Mouse (Mus musculus): Measurements from ENCODE around the gene Ccin. TPM values are rescaled to one million over a fixed set of nuclear protein-coding genes. Genes with fewer than 3 reads are reported as not detected.
A peak's percentile ranks its signal among the peaks of the same experiment; 100 is the strongest.

Gene Ccin
- polyA plus RNA-seq (2015; fragmentation: Nextera tagmentation; extraction: Ambion mirVana), result not detected in 2 replicates

DNA sequence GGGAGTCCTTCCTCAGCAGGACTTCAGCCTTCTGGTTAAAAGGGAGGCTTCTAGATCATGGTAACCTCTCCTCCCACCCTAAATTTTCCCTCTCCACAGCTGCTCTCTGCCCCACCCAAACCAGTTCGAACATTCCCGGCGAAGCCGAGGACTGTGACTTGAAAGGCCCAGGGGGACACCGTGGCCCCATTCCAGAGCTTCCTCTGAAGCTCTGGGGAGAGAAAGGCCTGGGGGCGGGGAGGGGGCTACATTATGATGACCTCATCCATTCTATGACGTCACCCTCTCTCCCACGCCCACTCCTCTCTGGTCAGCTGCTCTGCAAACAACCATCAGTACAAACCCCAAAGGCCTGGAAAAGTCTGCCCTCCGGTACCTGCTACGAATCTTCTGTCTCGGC lies at the start of gene Ccin:
TSS of gene Ccin (plus strand) at position 303 of the 400 bp plus-strand sequence.
- peaks cover 4% of the 10 kb centered on the region; the same call in 1 of the 2 replicates for H3K36me3 ChIP-seq
- peak within 1 kb of the TSS; percentile 62 for H3K27ac ChIP-seq
- DNase-seq (no peak), ATAC-seq (ENCODE audit: low read depth) (no peak)
- H3K4me3 ChIP-seq (replicated peaks), result peak within 1 kb of the TSS; percentile 43
- WGBS (ENCODE audit: insufficient replicate concordance), result 79% methylated on average over 11 of the region's 11 CpGs
- peaks cover 31% of the 10 kb centered on the region for H3K4me1 ChIP-seq (replicated peaks)
- no peaks in the 10 kb centered on the region for H3K27me3 ChIP-seq
- peak within 1 kb of the TSS; percentile 71 for H3K9ac ChIP-seq
- H3K4me2 ChIP-seq, result peak within 1 kb of the TSS; percentile 69
- H3K9me3 ChIP-seq (replicated peaks), result no peaks in the 10 kb centered on the region

DNA sequence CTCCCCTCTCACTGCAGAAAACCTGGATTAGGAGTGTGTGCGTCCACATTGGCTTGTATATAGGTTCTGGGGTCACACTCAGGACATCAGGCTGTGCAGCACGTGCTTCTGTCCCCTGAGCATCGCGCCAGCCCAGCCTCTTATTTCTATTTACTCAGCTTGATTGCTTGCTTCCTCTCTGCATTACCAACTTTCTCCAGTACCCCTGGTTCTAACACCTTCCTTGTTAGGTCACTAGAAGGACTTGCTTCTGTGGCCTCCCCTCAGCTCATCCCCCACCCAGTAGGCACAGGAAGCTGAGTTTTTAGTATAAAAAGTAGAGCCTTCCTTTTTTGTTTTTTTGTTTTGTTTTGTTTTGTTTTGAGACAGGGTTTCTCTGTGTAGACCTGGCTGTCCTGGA lies 47.1 kb upstream of the Ccin start:
- H3K4me3 ChIP-seq (replicated peaks), result no peak overlapping the region
- H3K27ac ChIP-seq, result no peak overlapping the region
- ATAC-seq (ENCODE audit: low read depth), result no peak
- H3K36me3 ChIP-seq, result no peaks in the 10 kb centered on the region
- no peaks in the 10 kb centered on the region for H3K27me3 ChIP-seq
- no peak for DNase-seq
- H3K4me2 ChIP-seq, result no peak overlapping the region
- H3K9me3 ChIP-seq (replicated peaks), result no peaks in the 10 kb centered on the region
- peaks cover 16% of the 10 kb centered on the region for H3K4me1 ChIP-seq (replicated peaks)
- no peak overlapping the region for H3K9ac ChIP-seq
- 76% methylated on average over 4 of the region's 4 CpGs for WGBS (ENCODE audit: insufficient replicate concordance)

DNA sequence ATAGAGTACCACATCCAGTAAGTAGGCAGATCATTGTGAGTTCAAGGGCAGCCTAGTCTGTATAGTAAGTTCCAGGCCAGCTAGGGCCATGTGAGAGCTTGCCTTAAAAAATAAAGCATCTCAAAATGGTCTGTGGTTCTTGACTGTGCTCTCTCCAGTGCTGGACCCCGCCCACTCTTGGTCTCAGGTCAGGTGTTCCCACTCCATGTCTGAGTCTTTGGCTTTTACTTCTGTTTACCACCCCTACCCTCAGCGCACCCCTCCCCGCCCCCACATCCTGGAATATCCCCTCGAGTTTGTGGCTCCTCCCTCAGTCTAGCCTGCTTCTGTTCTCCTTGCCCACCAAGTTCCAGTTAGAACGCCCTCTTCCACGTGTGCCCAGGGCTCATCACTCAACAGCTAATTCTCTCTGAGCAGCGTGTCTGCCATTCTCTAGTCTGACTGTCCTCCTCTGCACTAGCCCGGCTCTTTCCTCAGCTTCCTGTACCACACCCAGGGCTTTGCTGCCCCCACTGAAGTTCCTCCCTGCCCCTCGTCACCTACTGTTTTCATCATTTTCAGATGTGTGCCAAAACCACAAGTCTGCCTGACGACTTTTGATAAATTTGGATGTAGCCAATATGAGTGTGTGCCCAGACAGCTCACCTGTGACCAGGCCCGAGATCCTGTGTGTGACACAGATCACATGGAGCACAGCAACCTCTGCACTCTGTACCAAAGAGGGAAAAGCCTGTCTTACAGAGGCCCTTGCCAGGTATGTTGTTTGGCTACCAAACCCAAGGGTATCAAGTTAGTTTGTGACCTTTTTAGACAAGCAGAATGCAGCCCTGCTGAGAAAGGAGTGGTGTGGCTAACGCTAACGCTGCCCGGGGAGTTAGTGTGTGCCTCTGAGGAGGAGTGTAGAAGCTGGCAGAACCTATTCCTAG lies 46.3 kb upstream of the Ccin start:
- 37% methylated on average over 14 of the region's 14 CpGs for WGBS (ENCODE audit: insufficient replicate concordance)
- Histone ChIP-seq H3K9me3 (replicated peaks) (no peaks in the 10 kb centered on the region), H3K4me1 (replicated peaks) (peaks cover 16% of the 10 kb centered on the region), H3K9ac (no peak overlapping the region), H3K4me2 (no peak overlapping the region), H3K4me3 (replicated peaks) (no peak overlapping the region), H3K27ac (no peak overlapping the region), H3K27me3 (no peaks in the 10 kb centered on the region), H3K36me3 (no peaks in the 10 kb centered on the region)
- peak; percentile 47; the same call in 1 of the 2 replicates for ATAC-seq (ENCODE audit: low read depth)
- DNase-seq, result no peak

DNA sequence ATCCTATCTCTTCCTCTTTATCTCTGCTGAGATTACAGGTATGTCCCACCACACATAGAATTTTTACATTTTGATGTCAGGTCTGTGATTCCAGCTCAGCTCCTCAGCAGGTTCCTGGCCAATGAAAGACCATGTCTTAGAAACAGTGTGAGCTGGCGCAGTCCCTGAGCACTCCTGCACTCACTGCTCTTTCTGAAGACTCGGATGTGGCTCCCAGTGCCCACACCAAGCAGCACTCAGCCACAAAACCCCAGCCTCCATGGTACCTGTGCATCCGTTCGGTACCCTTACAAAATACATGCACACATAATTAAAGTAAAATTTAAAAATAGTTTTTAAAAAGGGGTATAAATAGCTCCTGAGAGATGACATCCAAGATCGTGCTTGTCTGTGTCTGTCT lies 42.0 kb upstream of the Ccin start:
- Histone ChIP-seq H3K27me3 (no peaks in the 10 kb centered on the region), H3K9me3 (replicated peaks) (no peaks in the 10 kb centered on the region), H3K4me1 (replicated peaks) (peaks cover 12% of the 10 kb centered on the region), H3K4me2 (no peak overlapping the region), H3K9ac (no peak overlapping the region), H3K27ac (no peak overlapping the region), H3K36me3 (no peaks in the 10 kb centered on the region), H3K4me3 (replicated peaks) (no peak overlapping the region)
- 71% methylated on average over 5 of the region's 5 CpGs for WGBS (ENCODE audit: insufficient replicate concordance)
- ATAC-seq (ENCODE audit: low read depth) (no peak), DNase-seq (no peak)

GRCm38 (mm10) chr4:43942421-43942820 lies 40.9 kb upstream of the Ccin start:
- Histone ChIP-seq H3K36me3 (no peaks in the 10 kb centered on the region), H3K9me3 (replicated peaks) (no peaks in the 10 kb centered on the region), H3K4me1 (replicated peaks) (peaks cover 2% of the 10 kb centered on the region), H3K9ac (no peak overlapping the region), H3K4me2 (no peak overlapping the region), H3K4me3 (replicated peaks) (no peak overlapping the region), H3K27me3 (no peaks in the 10 kb centered on the region), H3K27ac (no peak overlapping the region)
- WGBS (ENCODE audit: insufficient replicate concordance), result 79% methylated on average over 8 of the region's 8 CpGs
- no peak for DNase-seq
- ATAC-seq (ENCODE audit: low read depth), result no peak

DNA sequence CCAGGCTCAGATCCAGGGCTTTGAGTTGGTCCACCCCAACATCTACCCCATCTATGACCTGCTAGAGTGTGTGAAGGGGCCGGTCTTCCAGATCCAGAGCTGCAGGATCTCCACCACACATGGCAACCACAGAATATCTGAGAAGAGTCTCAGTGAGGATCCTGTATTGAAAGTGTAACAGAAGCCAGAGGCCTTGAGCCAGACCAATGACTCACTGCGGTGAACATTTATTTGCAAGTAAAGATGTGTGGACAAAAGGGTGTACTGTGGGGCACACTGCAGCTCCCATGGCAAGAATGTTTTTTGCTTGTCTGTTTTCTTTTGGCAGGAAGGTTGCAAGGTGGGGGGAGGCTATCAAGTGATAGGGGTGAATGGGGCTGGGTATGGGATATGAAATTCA lies 35.7 kb upstream of the Ccin start:
- no peak overlapping the region for H3K9ac ChIP-seq
- no peaks in the 10 kb centered on the region for H3K4me1 ChIP-seq (replicated peaks)
- no peaks in the 10 kb centered on the region for H3K9me3 ChIP-seq (replicated peaks)
- no peak overlapping the region for H3K27ac ChIP-seq
- no peaks in the 10 kb centered on the region for H3K27me3 ChIP-seq
- no peak overlapping the region for H3K4me2 ChIP-seq
- ATAC-seq (ENCODE audit: low read depth), result no peak
- H3K4me3 ChIP-seq (replicated peaks), result no peak overlapping the region
- 80% methylated on average over 2 of the region's 2 CpGs for WGBS (ENCODE audit: insufficient replicate concordance)
- H3K36me3 ChIP-seq, result no peaks in the 10 kb centered on the region
- DNase-seq, result no peak

DNA sequence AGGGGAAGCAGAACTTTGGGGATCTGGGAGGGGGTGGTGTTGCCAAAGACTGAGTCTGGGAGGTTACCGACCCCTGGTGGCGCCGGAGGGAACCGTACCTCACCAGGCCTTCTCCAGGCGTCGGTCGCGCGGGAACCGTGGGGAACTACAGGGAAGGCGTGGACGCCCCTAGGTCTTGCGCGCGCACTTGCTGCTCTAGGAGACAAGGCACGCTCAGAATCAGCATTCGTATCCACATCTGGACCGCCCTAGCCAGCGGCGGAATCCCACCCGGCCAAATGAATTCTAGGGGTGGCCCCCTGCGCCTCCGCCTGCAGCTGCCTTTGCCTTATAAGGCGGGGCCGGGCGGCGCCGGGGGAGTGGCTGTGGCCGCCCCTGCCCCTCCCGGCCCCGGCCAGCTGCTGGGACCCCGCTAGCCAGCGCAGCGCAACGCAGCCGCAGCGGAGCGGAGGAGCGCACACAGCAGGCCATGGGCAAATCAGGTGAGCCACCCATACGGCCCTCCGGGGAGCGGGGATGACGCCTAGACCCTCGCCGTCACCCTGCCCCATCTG lies 25.9 kb upstream of the Ccin start, which contains the start of gene Glipr2:
TSS of gene Glipr2 (plus strand) at position 110 of the 554 bp plus-strand sequence.
- DNase-seq (peak; percentile 76), ATAC-seq (ENCODE audit: low read depth) (peak; percentile 80)
- Histone ChIP-seq H3K4me2 (peak within 1 kb of the TSS; percentile 97), H3K9ac (peak within 1 kb of the TSS; percentile 79), H3K4me3 (replicated peaks) (peak within 1 kb of the TSS; percentile 77), H3K36me3 (no peaks in the 10 kb centered on the region), H3K27me3 (0 out of 2 replicates have a peak, but pooled peaks cover 11% of the 10 kb centered on the region), H3K27ac (peak within 1 kb of the TSS; percentile 73), H3K4me1 (replicated peaks) (peaks cover 56% of the 10 kb centered on the region), H3K9me3 (replicated peaks) (no peaks in the 10 kb centered on the region)
- WGBS (ENCODE audit: insufficient replicate concordance), result under 1% methylated on average over 45 of the region's 45 CpGs

GRCm38 (mm10) chr4:43957846-43958461 lies 25.3 kb upstream of the Ccin start:
- H3K4me3 ChIP-seq (replicated peaks), result peak overlapping the region; percentile 77
- H3K27ac ChIP-seq, result peak overlapping the region; percentile 73
- H3K27me3 ChIP-seq, result 0 out of 2 replicates have a peak, but pooled peaks cover 11% of the 10 kb centered on the region
- DNase-seq (no peak), ATAC-seq (ENCODE audit: low read depth) (peak; percentile 11)
- under 1% methylated on average over 26 of the region's 26 CpGs for WGBS (ENCODE audit: insufficient replicate concordance)
- H3K4me2 ChIP-seq, result peak overlapping the region; percentile 97
- H3K9ac ChIP-seq, result peak overlapping the region; percentile 79
- no peaks in the 10 kb centered on the region for H3K9me3 ChIP-seq (replicated peaks)
- H3K4me1 ChIP-seq (replicated peaks), result peaks cover 62% of the 10 kb centered on the region
- no peaks in the 10 kb centered on the region for H3K36me3 ChIP-seq

DNA sequence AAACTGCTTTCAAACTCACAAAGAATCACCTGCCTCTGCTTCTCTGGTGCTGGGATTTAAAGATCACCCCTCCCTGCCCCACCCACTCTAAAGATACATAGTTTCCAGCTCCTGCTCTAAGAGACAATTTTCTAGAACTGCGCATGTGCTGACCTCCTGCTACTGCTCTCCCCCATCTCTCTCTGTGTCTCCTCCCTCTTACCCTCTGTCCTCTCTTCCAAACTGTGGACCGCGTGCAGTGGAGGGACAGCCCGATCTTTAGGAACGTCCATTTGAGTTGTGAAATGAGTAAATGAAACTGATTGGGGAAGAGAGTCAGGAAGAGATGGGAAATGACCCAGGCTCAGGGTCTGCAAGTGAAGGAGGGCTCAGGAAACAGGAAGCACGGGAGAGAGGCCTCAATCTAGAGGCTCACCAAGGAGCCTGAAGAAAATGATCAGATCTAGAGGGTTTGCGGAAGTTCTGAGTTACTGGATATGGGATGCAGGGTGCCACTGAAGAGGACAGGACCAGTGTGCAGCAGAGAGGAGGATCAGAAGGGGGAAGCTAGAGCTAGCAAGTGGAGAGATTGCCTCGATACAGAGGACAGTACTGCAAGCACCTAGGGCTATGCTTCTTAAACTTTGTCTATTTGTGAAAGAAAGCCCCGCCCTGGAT lies 23.6 kb upstream of the Ccin start:
- peak overlapping the region; percentile 92 for H3K27ac ChIP-seq
- WGBS (ENCODE audit: insufficient replicate concordance), result 12% methylated on average over 9 of the region's 9 CpGs
- H3K27me3 ChIP-seq, result 0 out of 2 replicates have a peak, but pooled peaks cover 11% of the 10 kb centered on the region
- no peaks in the 10 kb centered on the region for H3K9me3 ChIP-seq (replicated peaks)
- DNase-seq (no peak), ATAC-seq (ENCODE audit: low read depth) (peak; percentile 18)
- H3K4me2 ChIP-seq, result peak overlapping the region; percentile 97
- H3K9ac ChIP-seq, result peak overlapping the region; percentile 79
- peak overlapping the region; percentile 77 for H3K4me3 ChIP-seq (replicated peaks)
- no peaks in the 10 kb centered on the region for H3K36me3 ChIP-seq
- peaks cover 79% of the 10 kb centered on the region for H3K4me1 ChIP-seq (replicated peaks)

DNA sequence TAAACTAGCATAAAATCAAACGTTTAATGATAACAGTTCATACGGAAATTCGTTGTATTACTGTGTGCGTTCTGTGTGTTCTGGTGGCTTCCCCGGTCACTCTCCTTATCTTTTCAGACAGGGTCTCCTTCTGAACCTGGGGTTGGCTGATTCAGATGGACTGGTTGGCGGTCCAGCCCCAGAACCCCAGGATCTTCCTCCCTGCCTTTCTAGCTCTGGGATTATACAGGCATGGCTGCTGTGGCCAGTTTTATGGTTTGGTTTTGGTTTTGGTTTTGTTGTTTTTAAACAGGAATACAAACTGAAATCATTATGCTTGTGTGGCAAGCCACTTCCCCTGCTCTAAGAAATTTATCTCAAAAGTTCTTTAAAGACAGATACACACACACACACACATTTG lies 23.1 kb upstream of the Ccin start:
- H3K4me3 ChIP-seq (replicated peaks), result peak overlapping the region; percentile 77
- no peaks in the 10 kb centered on the region for H3K9me3 ChIP-seq (replicated peaks)
- H3K36me3 ChIP-seq, result no peaks in the 10 kb centered on the region
- ATAC-seq (ENCODE audit: low read depth) (peak; percentile 47), DNase-seq (peak; percentile 64)
- peak overlapping the region; percentile 92 for H3K27ac ChIP-seq
- H3K4me1 ChIP-seq (replicated peaks), result peaks cover 85% of the 10 kb centered on the region
- peak overlapping the region; percentile 79 for H3K9ac ChIP-seq
- WGBS (ENCODE audit: insufficient replicate concordance), result 17% methylated on average over 6 of the region's 6 CpGs
- H3K27me3 ChIP-seq, result 0 out of 2 replicates have a peak, but pooled peaks cover 9% of the 10 kb centered on the region
- H3K4me2 ChIP-seq, result peak overlapping the region; percentile 97
